Mouse (Mus musculus) splenic B cell, adult 2 months (primary cell): Measurements from ENCODE around the gene Gpr21.
"Not testable (repeated sequence)": the region's sequence is repeated elsewhere in the genome, so short reads cannot be mapped to it uniquely, and the experiment has no call there.

Experiments used
- DNase-seq: peaks from one replicate; pipeline ENCODE4 v3.0.0-alpha.2; 2011; ENCODE audit warnings: low read depth, low spot score
- H3K27me3 ChIP-seq: 2 replicates; pipeline ENCODE4 v1.6.1; 2012; ENCODE audit warnings: mild to moderate bottlenecking, low read length, moderate library complexity, mixed read lengths; ENCODE audit not compliant: control insufficient read depth, poor library complexity, insufficient read depth, severe bottlenecking
- H3K36me3 ChIP-seq: 2 replicates; pipeline ENCODE4 v1.6.1; 2012; ENCODE audit warnings: mild to moderate bottlenecking, low read length, moderate library complexity, mixed read lengths; ENCODE audit not compliant: control insufficient read depth, poor library complexity, insufficient read depth, severe bottlenecking

Gpr21 gene

GRCm38 (mm10) chr2:37516030-37516710 lies at the start of gene Gpr21:
TSS of gene Gpr21 (plus strand) at chr2:37516332.
- DNase-seq: no peak
- no peaks in the 10 kb centered on the region for H3K27me3 ChIP-seq
- H3K36me3 ChIP-seq: peaks cover 7% of the 10 kb centered on the region; the same call in 1 of the 2 replicates

DNA sequence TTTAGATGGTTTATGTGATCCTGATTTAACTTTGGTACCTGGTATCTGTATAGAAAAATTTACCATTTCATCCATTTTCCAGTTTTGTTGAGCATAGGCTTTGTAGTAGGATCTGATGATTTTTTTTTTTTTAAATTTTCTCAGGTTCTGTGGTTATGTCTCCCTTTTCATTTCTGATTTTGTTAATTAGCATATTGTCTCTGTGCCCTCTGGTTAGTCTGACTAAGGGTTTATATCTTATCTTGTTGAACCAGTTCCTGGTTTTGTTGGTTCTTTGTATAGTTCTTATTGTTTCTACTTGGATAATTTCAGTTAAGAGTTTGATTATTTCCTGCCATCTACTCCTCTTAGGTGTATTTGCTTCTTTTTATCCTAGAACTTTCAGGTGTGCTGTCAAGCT lies 36.6 kb upstream of the Gpr21 start:
- DNase-seq: no peak
- peaks cover 6% of the 10 kb centered on the region for H3K36me3 ChIP-seq
- no peaks in the 10 kb centered on the region for H3K27me3 ChIP-seq

GRCm38 (mm10) chr2:37480039-37480438 lies 36.1 kb upstream of the Gpr21 start:
- no peak for DNase-seq
- peaks cover 6% of the 10 kb centered on the region for H3K36me3 ChIP-seq
- H3K27me3 ChIP-seq: no peaks in the 10 kb centered on the region

- Histone ChIP-seq H3K36me3 (peaks cover 7% of the 10 kb centered on the region), H3K27me3 (no peaks in the 10 kb centered on the region)
- DNase-seq: peak; percentile 13
These were observed 32.0 kb upstream of the Gpr21 start for GRCm38 (mm10) chr2:37484165-37484564.

DNA sequence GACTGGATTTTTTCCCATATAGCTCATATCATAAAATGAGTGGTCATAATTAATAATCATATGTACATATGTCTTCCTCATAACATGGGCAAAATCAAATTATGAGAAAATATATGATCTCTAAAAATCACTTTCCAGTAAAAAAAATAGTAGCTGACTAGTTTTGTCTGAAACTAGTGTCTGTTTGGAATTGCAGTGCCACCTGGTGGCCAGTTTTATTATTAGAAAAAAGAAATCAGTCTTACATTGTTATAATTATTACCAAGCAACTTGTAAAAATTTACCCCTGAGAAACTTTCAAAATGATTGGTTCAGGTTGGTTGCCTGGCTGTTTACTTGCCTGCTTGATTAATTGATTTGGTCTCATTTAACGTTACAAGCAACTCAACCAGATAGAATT lies 30.8 kb upstream of the Gpr21 start:
- DNase-seq: peak; percentile 71
- Histone ChIP-seq H3K27me3 (no peaks in the 10 kb centered on the region), H3K36me3 (peaks cover 7% of the 10 kb centered on the region)

DNA sequence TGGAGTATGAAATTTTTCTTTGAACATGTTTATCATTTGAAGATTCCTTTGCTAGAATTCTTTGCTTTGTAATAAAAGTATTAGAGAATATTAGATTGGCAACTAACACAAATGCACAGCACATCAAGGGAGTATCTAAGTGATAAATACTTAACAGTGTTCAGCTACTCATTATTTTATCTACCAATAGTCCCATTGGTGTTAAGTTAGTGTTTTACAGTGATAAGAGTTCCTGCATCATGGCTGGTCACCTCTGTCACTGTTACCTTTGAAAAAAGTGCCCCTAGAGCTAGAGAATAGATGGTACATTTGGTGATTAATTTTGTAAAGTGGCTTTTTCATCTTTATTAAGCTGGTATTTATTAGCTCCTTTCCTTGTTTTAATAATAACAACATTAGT lies 29.7 kb upstream of the Gpr21 start:
- H3K36me3 ChIP-seq: peaks cover 7% of the 10 kb centered on the region
- DNase-seq: no peak
- H3K27me3 ChIP-seq: no peaks in the 10 kb centered on the region

DNA sequence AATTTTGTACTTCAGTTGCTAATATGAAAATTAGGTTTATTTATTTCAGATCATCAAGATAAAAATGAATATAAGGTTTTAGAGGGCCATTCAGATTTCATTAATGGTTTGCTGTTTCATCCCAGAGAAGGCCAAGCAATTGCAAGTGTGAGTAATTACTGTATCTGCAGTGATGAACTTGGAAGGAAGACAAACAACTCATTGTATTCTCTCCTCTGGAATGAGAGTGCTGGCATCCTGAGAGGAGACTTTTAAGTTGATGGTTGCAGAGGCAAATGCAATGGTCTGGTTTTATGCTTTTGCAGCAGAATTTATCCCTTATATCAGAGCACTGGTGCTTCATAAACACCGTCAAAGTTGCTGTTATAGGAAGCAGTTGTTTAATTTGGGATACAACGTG lies 27.2 kb upstream of the Gpr21 start:
- Histone ChIP-seq H3K36me3 (peaks cover 6% of the 10 kb centered on the region), H3K27me3 (no peaks in the 10 kb centered on the region)
- no peak for DNase-seq

- no peak for DNase-seq
- H3K27me3 ChIP-seq: no peaks in the 10 kb centered on the region
- peaks cover 7% of the 10 kb centered on the region for H3K36me3 ChIP-seq
These were observed 18.8 kb upstream of the Gpr21 start for GRCm38 (mm10) chr2:37497321-37497720.

DNA sequence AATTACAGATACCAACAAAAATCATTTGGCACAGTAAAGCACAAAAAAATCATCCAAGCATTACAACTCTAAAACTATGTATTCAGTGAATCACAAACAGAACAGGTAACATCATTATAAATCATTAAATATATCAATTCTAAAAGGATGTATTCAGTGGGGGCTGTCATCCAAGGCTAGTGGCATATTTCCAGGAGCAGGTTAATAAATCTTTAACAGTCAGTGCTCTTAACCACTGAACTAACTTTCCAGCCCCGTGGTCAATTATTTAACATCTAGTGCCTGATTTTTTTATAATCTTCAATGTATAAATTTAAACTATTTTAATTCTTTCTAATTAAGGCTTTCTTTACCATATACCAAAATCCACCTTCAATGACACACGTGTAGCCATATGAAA lies 10.3 kb upstream of the Gpr21 start:
- not testable (repeated sequence) for DNase-seq

DNA sequence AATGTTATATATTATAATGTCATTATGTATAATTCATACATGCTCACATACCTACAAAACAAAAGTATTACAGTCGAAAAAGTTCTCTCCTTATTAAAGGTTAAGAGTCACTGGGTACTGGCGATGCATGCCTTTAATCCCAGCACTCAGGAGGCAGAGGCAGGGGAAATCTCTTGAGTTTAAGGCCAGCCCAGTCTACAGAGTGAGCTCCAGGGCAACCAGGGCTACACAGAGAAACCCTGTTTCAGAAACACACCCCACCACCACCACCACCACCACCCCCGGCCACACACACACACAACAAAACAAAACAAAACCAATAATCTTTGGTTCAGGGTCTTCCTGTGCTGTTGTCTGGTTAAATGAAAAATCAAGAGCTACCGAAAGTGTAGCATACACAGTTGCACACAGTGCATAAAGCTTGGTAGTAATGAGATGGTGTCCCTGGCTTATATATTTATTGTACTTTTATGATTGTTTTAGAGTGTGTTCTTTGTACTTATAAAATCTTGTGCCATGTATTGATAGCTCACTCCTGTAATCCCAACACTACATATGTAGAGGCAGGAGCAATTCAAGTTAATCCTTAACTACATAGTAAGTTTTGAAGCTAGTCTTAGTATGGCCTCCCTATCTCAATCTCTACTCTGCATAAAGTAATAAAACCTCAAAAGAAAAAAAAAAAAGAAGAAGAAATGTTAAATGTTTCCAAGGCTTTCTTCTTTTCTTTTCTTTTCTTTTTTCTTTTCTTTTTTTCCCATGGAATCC lies 4.8 kb upstream of the Gpr21 start:
- no peak for DNase-seq
- no peaks in the 10 kb centered on the region for H3K27me3 ChIP-seq
- H3K36me3 ChIP-seq: peaks cover 6% of the 10 kb centered on the region

More for the DNA sequence above, 10.3 kb upstream of the Gpr21 start:
- not testable (repeated sequence) for H3K36me3 ChIP-seq, H3K27me3 ChIP-seq

GRCm38 (mm10) chr2:37516922-37517462 lies 860 bp downstream of the Gpr21 start:
- H3K27me3 ChIP-seq: no peaks in the 10 kb centered on the region
- DNase-seq: no peak
- peaks cover 7% of the 10 kb centered on the region; the same call in 1 of the 2 replicates for H3K36me3 ChIP-seq

DNA sequence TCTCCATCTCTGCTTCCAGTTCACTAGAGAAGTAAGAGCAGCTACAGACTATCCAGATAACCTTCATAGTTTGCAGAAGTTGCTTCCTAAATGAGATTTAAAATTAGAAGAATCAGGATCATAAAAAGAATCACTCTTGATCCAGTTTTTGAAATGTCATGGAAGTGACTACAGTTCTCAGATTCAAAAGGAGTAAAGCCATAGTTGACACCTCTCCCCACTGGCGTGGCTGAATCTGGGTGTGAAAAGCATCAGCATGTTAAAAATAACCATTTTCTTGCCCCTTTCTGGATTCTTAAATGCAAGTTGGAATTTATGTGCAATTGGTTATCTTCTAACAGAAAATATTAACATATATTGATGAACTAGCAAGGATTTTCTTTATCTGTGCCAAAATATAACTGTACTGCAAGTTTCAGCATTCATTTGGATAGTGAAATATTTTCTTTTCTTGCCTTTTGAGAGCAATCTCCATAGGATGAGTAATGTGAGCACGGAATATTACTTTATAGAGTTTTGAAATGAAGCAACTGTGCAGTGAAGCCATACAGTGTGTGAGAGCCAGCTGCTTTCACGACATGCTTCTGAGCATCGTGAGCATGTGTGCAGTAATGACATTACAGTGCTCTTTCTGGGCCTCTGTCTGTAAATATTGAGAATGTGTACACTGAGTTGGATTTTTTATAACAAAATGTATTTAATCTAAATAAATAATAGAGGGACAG lies 2.6 kb downstream of the Gpr21 start:
- DNase-seq: no peak
- H3K36me3 ChIP-seq: 0 out of 2 replicates have a peak, but pooled peaks cover 1% of the 10 kb centered on the region
- H3K27me3 ChIP-seq: no peaks in the 10 kb centered on the region

GRCm38 (mm10) chr2:37519286-37519640 lies 3.1 kb downstream of the Gpr21 start:
- Histone ChIP-seq H3K36me3 (0 out of 2 replicates have a peak, but pooled peaks cover 1% of the 10 kb centered on the region), H3K27me3 (no peaks in the 10 kb centered on the region)
- no peak for DNase-seq

GRCm38 (mm10) chr2:37527587-37527986 lies 11.5 kb downstream of the Gpr21 start:
- H3K36me3 ChIP-seq: no peaks in the 10 kb centered on the region
- DNase-seq: no peak
- H3K27me3 ChIP-seq: no peaks in the 10 kb centered on the region

- Histone ChIP-seq H3K27me3 (no peaks in the 10 kb centered on the region), H3K36me3 (0 out of 2 replicates have a peak, but pooled peaks cover 2% of the 10 kb centered on the region)
- no peak for DNase-seq
These were observed 13.3 kb downstream of the Gpr21 start for GRCm38 (mm10) chr2:37529397-37529796.
